Mouse (Mus musculus): ENCODE data around the gene Cep89. TPM values are rescaled to one million over a fixed set of nuclear protein-coding genes. Genes with fewer than 3 reads are reported as not detected.

The Cep89 gene
- 25.0 to 39.3 TPM (median 32.5 TPM) in 4 replicates for total RNA-seq (2023; ENCODE audit: inconsistent age)

DNA sequence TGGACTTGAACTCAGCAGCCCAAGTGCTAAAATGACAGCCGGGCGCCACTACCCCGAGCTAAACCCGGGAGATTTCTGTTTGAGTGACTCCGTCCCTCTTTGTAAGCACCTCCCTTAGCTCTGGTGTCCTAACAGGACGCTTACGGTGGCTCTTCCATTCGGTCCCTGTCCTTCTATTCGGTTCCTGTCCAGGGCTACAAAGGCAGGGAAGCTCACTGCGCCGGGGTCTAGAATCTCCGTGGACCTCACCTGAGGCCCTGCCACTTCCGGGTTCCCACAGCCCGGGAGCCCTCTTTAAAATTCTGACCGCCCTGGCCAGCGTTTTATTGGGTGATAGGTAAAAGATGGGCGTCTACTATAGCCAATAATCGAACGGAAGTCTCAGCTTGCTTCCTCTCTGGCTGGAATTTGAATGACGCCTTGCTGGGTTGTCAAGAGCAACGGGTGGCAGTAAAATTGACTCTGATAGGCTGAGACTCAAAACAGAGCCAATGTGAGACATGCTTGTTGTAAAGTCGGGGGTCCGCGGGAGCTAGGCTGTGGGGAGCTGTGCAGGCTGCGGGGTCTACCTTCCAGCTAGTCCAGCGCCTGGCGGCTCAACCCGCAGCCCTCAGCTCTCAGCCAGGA, at the start of gene Cep89, which contains the start of gene Faap24:
TSS of gene Cep89 (plus strand) at position 494 of the 627 bp plus-strand sequence.
TSS of gene Faap24 (minus strand) at position 295 of the 627 bp plus-strand sequence.

DNA sequence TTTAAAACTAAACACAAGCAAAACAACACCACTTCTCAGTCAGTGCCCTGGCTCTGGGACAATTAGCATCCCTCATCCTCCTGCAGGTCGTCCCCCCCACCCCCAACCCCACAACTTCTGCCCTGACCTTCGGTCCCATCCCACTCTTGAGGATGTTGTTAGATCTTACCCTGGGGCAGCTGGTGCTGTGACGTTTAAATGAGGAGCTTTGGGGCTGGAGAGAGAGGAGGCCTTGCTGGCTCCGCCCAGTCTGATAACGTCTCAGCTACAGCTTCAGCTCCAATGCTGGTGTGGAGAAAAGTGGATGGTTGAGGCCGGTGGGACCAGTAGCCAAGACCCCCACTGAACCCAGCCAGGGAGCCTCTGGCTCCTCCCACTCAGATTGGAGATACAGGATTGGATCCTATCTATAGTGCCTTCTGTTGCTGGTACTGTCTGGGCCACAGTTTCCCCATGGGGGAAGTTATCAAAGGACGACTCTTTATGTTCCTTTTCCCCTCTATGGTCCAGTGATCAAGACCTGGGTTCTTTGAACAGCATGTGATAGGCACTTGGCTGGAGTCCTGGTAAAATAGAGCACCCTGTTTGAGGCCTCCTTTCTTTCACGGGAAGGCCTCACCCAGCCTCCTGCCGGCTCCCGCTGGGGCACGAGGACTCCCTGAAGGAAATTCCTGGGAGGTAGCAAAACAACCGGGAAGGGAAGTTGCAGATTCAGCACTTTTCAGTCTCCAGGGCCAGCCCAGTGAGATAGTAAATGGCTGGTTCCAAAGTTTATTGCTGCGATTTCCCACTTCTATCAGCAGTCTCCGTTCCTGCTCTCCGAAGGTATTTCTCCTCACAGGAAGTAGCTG, 51.4 kb downstream of the Cep89 start, which contains the start of gene Slc7a9:
TSS of gene Slc7a9 (plus strand) at position 801 of the 851 bp plus-strand sequence.

Other genes with a start within 250 kb of the Cep89 start
- gene Slc7a10, start 210.7 kb upstream of the Cep89 start, total RNA-seq (2023; ENCODE audit: inconsistent age), result not detected in 4 replicates
- gene Lrp3, start 181.5 kb upstream of the Cep89 start, total RNA-seq (2023; ENCODE audit: inconsistent age), result not detected in 4 replicates
- 15.5 to 22.8 TPM (median 19.9 TPM) in 4 replicates for gene Gpatch1, start 78.6 kb upstream of the Cep89 start, total RNA-seq (2023; ENCODE audit: inconsistent age)
- 0.18 to 1.1 TPM (median 0.55 TPM) in 3 of 4 replicates, not detected in the other for gene Rhpn2, start 62.9 kb upstream of the Cep89 start, total RNA-seq (2023; ENCODE audit: inconsistent age)
- 12.2 to 12.5 TPM (median 12.4 TPM) in 4 replicates for gene Faap24, start 199 bp upstream of the Cep89 start, total RNA-seq (2023; ENCODE audit: inconsistent age)
- not detected in 4 replicates for gene Slc7a9, start 51.8 kb downstream of the Cep89 start, total RNA-seq (2023; ENCODE audit: inconsistent age)
- gene Tdrd12, start 140.7 kb downstream of the Cep89 start, total RNA-seq (2023; ENCODE audit: inconsistent age), result not detected in 4 replicates
- 24.6 to 30.0 TPM (median 26.6 TPM) in 4 replicates for gene Nudt19, start 159.3 kb downstream of the Cep89 start, total RNA-seq (2023; ENCODE audit: inconsistent age)
- 0.06 to 0.21 TPM (median 0.13 TPM) in 3 of 4 replicates, not detected in the other for gene Rgs9bp, start 188.5 kb downstream of the Cep89 start, total RNA-seq (2023; ENCODE audit: inconsistent age)
- 32.4 to 43.0 TPM (median 34.7 TPM) in 4 replicates for gene Ankrd27, start 189.2 kb downstream of the Cep89 start, total RNA-seq (2023; ENCODE audit: inconsistent age)